Mouse (Mus musculus) liver, embryonic 14.5 days (tissue): Measurements from ENCODE around the gene Upp2. TPM values are rescaled to one million over a fixed set of nuclear protein-coding genes. Genes with fewer than 3 reads are reported as not detected.

Source experiments
- ATAC-seq: fragments of 200-750 bp; cut with Nextera tagmentation; 2 replicates; pipeline ENCODE4 v1.8.0; 2017; ENCODE audit warnings: moderate number of reproducible peaks, mild to moderate bottlenecking, moderate library complexity; ENCODE audit not compliant: insufficient read depth
- DNase-seq, 3 experiments: peaks; one replicate each; pipeline ENCODE4 v3.0.0-alpha.2; 2012 to 2013; ENCODE audit warnings: low read depth in 3 of 3, low spot score in 3 of 3
- H3K27ac ChIP-seq: fragments of 300-500 bp; sonication (generic); 2 replicates; pipeline ENCODE4 v1.5.1; 2014; ENCODE audit warnings: moderate library complexity, mild to moderate bottlenecking, control low read depth, inconsistent platforms
- H3K27me3 ChIP-seq: fragments of 300-500 bp; sonication (generic); 2 replicates; pipeline ENCODE4 v1.6.1; 2014; ENCODE audit warnings: mild to moderate bottlenecking, low read length, moderate library complexity; ENCODE audit not compliant: control insufficient read depth, insufficient read depth
- H3K36me3 ChIP-seq: fragments of 300-500 bp; sonication (generic); replicated peaks from 2 replicates; pipeline ENCODE4 v1.6.1; 2014; ENCODE audit warnings: low read depth; ENCODE audit not compliant: control insufficient read depth, insufficient read depth
- H3K4me1 ChIP-seq, 2 experiments: fragments of 200-500 bp in 1 of 2; fragments of 300-500 bp in 1 of 2; sonication (generic) in 1 of 2; replicated peaks; 2 replicates each; pipeline ENCODE4 v1.6.1; 2012 to 2014; ENCODE audit warnings: antibody characterized with exemption in 1 of 2, inconsistent platforms in 1 of 2, low read length in 1 of 2; ENCODE audit not compliant: control insufficient read depth in 2 of 2, insufficient read depth in 2 of 2
- H3K4me2 ChIP-seq: fragments of 300-500 bp; sonication (generic); 2 replicates; pipeline ENCODE4 v1.6.1; 2014; ENCODE audit warnings: low read depth, mild to moderate bottlenecking, control low read depth, moderate library complexity
- H3K4me3 ChIP-seq, 2 experiments: fragments of 200-500 bp in 1 of 2; fragments of 300-500 bp in 1 of 2; sonication (generic) in 1 of 2; 2 replicates each; pipeline ENCODE4 v1.5.1; 2012 to 2014; ENCODE audit warnings: low read depth in 2 of 2, low read length in 2 of 2, mild to moderate bottlenecking in 2 of 2, control low read depth in 1 of 2, inconsistent platforms in 1 of 2, moderate library complexity in 1 of 2; ENCODE audit not compliant: insufficient read depth in 1 of 2
- H3K9ac ChIP-seq: fragments of 300-500 bp; sonication (generic); replicated peaks from 2 replicates; pipeline ENCODE4 v1.6.1; 2014; ENCODE audit warnings: mild to moderate bottlenecking, control low read depth, moderate library complexity
- H3K9me3 ChIP-seq: fragments of 300-500 bp; sonication (generic); 2 replicates; pipeline ENCODE4 v1.6.1; 2016; ENCODE audit warnings: low read length, mixed read lengths; ENCODE audit not compliant: control insufficient read depth
- CTCF ChIP-seq: IDR thresholded peaks from 2 replicates; pipeline ENCODE4 v1.5.1; 2016; ENCODE audit warnings: antibody characterized with exemption, low read depth, control low read depth
- EP300 ChIP-seq: IDR thresholded peaks from 2 replicates; pipeline ENCODE4 v1.6.1; 2016; ENCODE audit warnings: antibody characterized with exemption, low read depth
- WGBS: fragments of 180-500 bp; shearing (Covaris S2); extraction: QIAGEN DNeasy Blood & Tissue Kit; methylation state at CpG from one replicate; pipeline ENCODE4 v1.1.7; 2014; ENCODE audit not compliant: insufficient replicate concordance; 5-methylcytosine and 5-hydroxymethylcytosine counted together
- polyA plus RNA-seq, 2 experiments: library from polyadenylated mRNA; depleted of rRNA in 1 of 2; stranded (reverse) in 1 of 2; unstranded in 1 of 2; fragments of >200 nt; fragmentation: Nextera tagmentation in 1 of 2; extraction: Ambion mirVana in 1 of 2; gene quantifications; 2 replicates each; pipeline versions ENCODE4 v1.2.1 to v1.2.3; 2012 to 2014

The Upp2 gene
- polyA plus RNA-seq, 2 experiments: 1.1 to 1.4 TPM

DNA sequence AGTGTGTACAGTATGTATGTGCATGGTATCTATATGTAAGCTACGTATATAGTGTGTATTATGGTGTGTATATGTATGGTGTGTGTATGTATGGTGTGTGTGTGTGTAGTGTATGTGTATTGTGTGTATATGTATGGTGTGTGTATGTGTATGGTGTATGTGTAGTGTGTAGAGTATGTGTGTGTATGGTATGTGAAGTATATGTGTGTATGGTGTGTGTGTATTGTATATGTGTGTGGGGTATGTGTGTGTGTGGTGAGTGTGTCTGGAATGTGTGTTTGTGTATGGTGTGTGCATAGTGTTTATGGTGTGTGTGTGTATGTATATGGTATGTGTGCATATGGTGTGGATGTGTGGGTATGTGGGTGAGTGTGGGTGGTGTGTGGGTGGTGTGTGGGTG lies 23.0 kb downstream of the Upp2 start:
- 69% methylated on average over 1 of the region's 1 CpGs for WGBS
- H3K9me3 ChIP-seq: no peaks in the 10 kb centered on the region
- ATAC-seq (no peak), DNase-seq (no peak)
- H3K36me3 ChIP-seq: no peaks in the 10 kb centered on the region
- H3K4me3 ChIP-seq: no peak overlapping the region
- TF ChIP-seq EP300 (no peak), CTCF (no peak)
- no peak overlapping the region for H3K9ac ChIP-seq
- no peak overlapping the region for H3K4me2 ChIP-seq
- H3K27ac ChIP-seq: no peak overlapping the region
- H3K4me1 ChIP-seq: peaks cover 0 to 1% of the 10 kb centered on the region in 2 experiments; a peak in 1 of 4 replicates
- H3K27me3 ChIP-seq: no peaks in the 10 kb centered on the region

- Histone ChIP-seq H3K27ac (no peak overlapping the region), H3K9me3 (no peaks in the 10 kb centered on the region), H3K9ac (no peak overlapping the region), H3K4me3 (no peak overlapping the region), H3K4me2 (no peak overlapping the region), H3K4me1 (peaks cover 0 to 3% of the 10 kb centered on the region in 2 experiments; a peak in 1 of 4 replicates), H3K36me3 (no peaks in the 10 kb centered on the region), H3K27me3 (no peaks in the 10 kb centered on the region)
- DNase-seq (no peak), ATAC-seq (no peak)
- 34% methylated on average over 9 of the region's 9 CpGs for WGBS
- TF ChIP-seq CTCF: no peak
- no peak for TF ChIP-seq EP300
Measured at GRCm38 (mm10) chr2:58595350-58595749, 28.3 kb downstream of the Upp2 start.

DNA sequence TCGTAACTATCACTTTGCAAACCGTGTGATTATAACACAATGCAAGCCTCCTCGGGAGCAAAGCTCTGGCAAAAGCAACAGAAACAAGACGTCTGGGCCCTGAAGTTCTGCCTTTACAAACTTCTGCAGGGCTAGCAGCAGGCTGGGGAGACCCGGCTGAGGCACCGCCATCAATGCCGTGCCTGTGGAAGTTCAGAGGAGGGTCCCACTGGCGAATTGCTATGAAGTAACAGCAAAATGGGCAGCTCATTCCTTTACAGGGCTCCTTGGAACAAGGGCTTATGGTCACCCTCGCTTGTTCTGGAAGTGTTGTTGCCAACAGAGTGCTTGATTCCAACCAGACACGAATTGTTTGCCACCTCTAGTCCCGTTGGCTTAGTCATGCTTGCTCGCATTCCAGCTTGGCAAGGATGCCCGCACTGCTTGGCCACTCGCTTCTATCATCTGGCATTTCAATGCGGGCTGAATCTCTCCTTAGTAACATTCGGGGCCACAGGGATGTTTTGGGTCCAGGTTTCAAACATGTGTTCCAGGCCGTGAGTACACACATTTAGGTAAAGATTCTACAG lies 29.8 kb downstream of the Upp2 start:
- Histone ChIP-seq H3K4me2 (no peak overlapping the region), H3K27ac (no peak overlapping the region), H3K4me3 (no peak overlapping the region), H3K9ac (no peak overlapping the region), H3K9me3 (no peaks in the 10 kb centered on the region), H3K36me3 (no peaks in the 10 kb centered on the region), H3K27me3 (no peaks in the 10 kb centered on the region), H3K4me1 (peaks cover 0 to 3% of the 10 kb centered on the region in 2 experiments; a peak in 1 of 4 replicates)
- ATAC-seq (no peak), DNase-seq (no peak)
- TF ChIP-seq CTCF (no peak), EP300 (no peak)
- whole genome bisulfite sequencing: 67% methylated on average over 17 of the region's 17 CpGs

- Histone ChIP-seq H3K9me3 (no peaks in the 10 kb centered on the region), H3K9ac (no peak overlapping the region), H3K4me2 (no peak overlapping the region), H3K36me3 (no peaks in the 10 kb centered on the region), H3K27me3 (no peaks in the 10 kb centered on the region), H3K4me1 (peaks cover 0 to 3% of the 10 kb centered on the region in 2 experiments; a peak in 1 of 4 replicates), H3K27ac (no peak overlapping the region), H3K4me3 (no peak overlapping the region)
- TF ChIP-seq CTCF: no peak
- no peak for TF ChIP-seq EP300
- ATAC-seq: no peak
- 74% methylated on average over 3 of the region's 3 CpGs for WGBS
- DNase-seq: no peak
Measured at GRCm38 (mm10) chr2:58597556-58597955, 30.5 kb downstream of the Upp2 start.

GRCm38 (mm10) chr2:58599639-58600038 lies 32.5 kb downstream of the Upp2 start:
- no peak overlapping the region for H3K4me3 ChIP-seq
- WGBS: 50% methylated on average over 6 of the region's 6 CpGs
- no peaks in the 10 kb centered on the region for H3K36me3 ChIP-seq
- H3K4me2 ChIP-seq: no peak overlapping the region
- no peak overlapping the region for H3K27ac ChIP-seq
- no peak for DNase-seq
- H3K9me3 ChIP-seq: no peaks in the 10 kb centered on the region
- no peak for TF ChIP-seq CTCF
- no peak for TF ChIP-seq EP300
- H3K27me3 ChIP-seq: no peaks in the 10 kb centered on the region
- no peak for ATAC-seq
- H3K9ac ChIP-seq: no peak overlapping the region
- peaks cover 0 to 3% of the 10 kb centered on the region in 2 experiments; a peak in 1 of 4 replicates for H3K4me1 ChIP-seq
